Mouse (Mus musculus) granulocyte monocyte progenitor cell, adult 5-6 weeks (primary cell): ENCODE data around the gene Med24. TPM values are rescaled to one million over a fixed set of nuclear protein-coding genes. Genes with fewer than 3 reads are reported as not detected.
"Not testable (repeated sequence)": the region's sequence is repeated elsewhere in the genome, so short reads cannot be mapped to it uniquely, and the experiment has no call there.

Experiments used
- ATAC-seq: replicated peaks from 2 replicates; pipeline ENCODE4 v1.8.0; 2016; ENCODE audit warnings: mild to moderate bottlenecking, moderate TSS enrichment, inconsistent platforms; ENCODE audit not compliant: poor library complexity, severe bottlenecking
- total RNA-seq, 2 experiments: library from RNA; stranded (forward) in 1 of 2; stranded (reverse) in 1 of 2; fragments of 200-712, 200-1000 nt in 1 of 2; fragments of >200 nt in 1 of 2; fragmentation: Nextera tagmentation in 1 of 2; gene quantifications; 2 replicates each; pipeline ENCODE4 v1.2.3; 2014 to 2017

The Med24 gene
- total RNA-seq, 2 experiments from 2014 or later = 42.6 to 68.2 TPM

- ATAC-seq = no peak
Observed at GRCm38 (mm10) chr11:98747804-98748505, 18.7 kb upstream of the Med24 start.

DNA sequence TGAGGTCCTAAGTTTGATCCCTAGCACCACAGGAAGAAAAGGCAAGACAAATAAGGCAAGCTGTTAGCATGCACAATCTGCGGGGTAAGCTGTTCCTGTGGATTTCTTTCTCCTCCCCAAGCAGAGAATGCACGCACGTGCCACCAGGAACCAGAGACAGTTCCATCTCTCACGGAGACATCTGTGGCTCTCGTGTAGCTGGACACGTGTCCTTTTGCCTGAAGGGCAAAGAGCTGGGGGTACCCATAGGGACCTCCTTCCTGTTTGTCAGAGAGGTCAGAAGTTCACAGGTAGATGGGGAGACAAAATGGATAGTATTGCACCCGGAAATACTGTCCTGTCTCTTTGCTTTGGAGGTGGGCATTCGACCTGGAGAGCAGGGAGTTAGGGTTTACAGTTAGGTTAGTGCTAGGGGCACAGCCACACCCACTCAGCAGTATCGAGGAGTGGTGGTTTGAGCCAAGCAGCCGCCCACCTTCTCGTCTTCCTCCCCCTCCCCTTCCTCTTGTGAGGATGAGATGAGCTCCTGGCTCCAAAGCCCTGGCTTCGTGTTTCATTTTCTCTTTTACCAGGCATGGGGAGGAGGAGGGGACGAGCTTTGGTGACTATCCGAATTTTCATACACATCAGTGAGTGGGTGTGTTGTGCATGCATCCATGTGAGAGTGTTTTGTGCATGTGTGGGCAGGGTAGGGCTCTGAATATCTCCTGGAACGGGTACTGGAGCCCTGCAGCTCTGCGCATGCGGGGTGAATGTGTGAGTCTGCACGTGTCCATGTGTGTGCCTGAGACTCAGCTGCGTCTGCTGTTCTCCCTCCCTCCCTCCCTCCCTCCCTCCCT, 17.8 kb upstream of the Med24 start:
- peak; percentile 35 for ATAC-seq

- no peak for ATAC-seq
Observed at GRCm38 (mm10) chr11:98745932-98746853, 17.0 kb upstream of the Med24 start.

- ATAC-seq = no peak
Observed at GRCm38 (mm10) chr11:98744456-98745019, 15.3 kb upstream of the Med24 start.

- no peak for ATAC-seq
Observed at GRCm38 (mm10) chr11:98743655-98744345, 14.6 kb upstream of the Med24 start.

DNA sequence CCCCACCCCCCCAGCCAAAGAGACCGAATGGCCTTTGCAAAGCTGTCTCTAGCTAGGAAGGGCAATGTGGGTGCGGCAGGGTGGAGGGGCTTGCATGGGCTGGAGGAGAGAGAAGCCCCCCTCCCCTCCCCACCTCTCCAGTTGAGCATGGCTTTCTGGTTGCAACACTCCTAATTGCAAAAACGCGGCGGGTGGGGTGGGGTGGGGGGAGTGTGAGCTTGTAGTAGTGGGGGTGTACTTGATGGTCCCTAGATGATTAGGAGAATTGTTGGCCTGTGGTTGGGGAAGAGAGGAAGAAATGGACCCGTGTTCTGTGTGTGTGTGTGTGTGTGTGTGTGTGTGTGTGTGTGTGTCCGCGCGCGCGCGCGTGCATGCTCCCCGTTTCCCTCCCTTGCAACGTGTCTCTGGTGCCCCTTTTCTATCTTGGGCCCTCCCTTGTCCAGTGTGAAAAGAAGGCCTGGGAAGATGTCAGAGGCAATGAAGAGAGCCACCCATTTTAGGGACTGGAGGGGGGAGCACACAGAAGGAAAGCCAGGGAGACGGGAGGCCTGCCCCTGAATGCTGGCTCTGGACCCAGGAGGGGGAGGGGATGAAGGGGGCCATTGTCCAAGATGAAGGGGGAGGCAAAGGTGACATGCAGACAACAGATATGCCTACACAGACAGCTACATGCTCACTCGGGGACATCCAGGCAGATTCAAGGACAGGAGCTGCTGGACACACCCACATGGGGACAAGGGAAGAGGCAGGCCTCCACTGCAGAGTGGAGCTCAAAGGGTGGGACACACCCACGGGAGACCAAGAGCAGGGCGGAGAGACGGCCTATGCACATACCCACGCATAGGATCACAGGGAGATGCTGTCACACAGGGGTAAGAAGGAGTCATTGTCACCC, 13.4 kb upstream of the Med24 start:
- ATAC-seq = peak; percentile 33

DNA sequence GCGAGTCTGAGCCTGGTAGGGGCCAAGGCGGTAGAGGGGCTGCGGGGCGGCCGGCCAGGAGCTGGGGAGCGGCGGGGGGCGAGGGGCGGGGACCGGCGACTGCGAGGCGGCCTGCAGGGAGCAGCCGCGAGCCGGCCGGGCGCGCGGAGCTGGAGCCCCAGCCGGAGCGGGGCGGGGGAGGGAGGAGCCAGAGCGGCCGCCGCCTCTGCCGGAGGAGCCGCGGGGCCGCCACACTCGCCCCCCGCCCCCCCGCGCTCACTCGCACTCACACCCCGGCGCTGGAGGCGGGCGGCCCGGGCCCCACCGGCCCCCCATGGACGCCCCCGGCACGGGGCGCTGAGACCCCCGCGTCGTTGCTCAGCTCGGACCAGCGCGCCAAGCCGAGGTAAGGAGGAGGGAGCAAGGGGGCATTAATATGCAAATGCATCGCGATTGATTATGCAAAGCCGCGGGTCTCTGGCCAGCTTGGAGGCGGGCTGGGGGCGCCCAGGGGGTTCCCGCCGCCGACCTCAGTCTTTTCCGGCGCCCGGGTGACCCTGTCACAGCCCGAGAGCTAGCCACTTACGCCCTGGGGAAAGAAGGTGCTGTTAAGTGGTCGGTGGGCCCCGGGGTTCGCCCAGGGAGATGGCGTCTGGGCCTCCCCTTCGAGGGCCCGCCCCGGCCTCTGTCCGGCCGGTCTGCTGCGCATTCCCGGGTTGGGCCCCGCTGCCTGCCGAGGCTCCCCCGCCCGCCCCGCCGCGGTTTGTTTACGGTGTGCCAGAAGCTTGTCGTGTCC, 12.6 kb upstream of the Med24 start:
- peak; percentile 52 for ATAC-seq

- ATAC-seq = no peak
Observed at GRCm38 (mm10) chr11:98741051-98741620, 11.9 kb upstream of the Med24 start.

- ATAC-seq = peak; percentile 72
Observed at GRCm38 (mm10) chr11:98740393-98741050, 11.3 kb upstream of the Med24 start, which contains the start of gene Thra. Thra (plus strand) TSS chr11:98740638.

GRCm38 (mm10) chr11:98740026-98740392, 10.8 kb upstream of the Med24 start:
- ATAC-seq = no peak

DNA sequence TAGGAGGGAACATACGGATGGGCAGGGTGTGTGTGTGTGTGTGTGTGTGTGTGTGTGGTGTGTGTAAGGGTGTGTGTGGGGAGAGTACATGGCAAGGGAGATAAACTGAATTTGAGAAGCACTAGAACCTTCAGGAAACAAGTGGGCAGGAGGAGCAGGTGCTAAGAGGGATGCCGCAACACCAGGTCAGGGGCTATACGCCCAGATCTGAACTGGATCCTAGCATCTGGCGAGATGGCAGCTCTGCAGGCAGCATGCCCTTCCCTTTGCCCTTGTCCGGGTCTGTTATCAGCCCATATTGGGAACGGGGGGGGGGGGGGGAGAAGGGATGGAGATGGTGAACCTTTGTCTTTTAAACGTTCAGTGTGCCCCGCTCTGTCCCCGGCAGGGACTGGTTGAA, 9.7 kb upstream of the Med24 start:
- ATAC-seq = no peak

DNA sequence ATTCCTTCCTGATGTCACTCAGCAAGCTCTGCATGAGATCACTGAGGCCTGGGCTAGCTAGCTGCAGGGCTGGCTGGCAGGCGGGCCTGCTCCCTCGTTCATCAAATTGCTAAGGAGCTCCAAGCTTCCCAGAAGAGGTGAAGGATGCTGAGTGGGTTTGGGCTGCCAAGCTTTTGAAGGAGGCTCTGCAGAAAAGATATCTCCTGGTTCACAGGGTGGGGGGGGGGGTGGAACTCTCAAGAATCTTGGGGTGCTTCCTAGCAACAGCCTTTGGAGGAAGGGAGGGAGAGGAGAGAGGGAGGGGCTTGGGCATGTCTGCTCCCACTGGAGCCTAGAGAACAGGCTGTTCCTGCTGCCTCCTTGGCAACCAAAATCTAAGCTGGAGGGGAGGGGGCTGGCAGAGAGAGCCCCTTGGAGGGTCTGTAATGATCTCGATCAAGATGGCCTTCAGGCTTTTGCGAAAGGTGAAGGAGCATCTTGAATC, 9.2 kb upstream of the Med24 start:
- ATAC-seq = no peak

GRCm38 (mm10) chr11:98737220-98737619, 8.0 kb upstream of the Med24 start:
- not testable (repeated sequence) for ATAC-seq

GRCm38 (mm10) chr11:98736176-98736575, 6.9 kb upstream of the Med24 start:
- no peak for ATAC-seq

DNA sequence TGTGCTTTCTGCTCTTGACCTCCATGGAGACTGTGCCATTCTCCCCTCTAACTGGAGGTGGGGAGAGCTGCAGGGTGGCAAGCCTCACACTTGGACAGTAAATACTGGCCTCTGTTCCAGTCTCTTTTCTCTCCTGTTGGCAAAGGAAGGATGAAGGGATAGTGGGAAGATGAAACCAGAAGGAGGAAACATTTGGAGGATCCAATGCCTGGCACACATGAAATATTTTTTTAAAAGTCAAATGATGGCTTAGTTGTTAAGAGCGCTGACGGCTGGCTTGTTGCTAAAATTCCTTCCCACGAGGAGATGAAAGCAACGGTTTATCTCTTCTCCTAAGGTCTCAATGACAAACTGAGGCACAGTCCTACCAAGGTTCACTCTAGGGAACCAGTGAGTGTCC, 5.9 kb upstream of the Med24 start:
- ATAC-seq = no peak

GRCm38 (mm10) chr11:98734020-98734419, 4.8 kb upstream of the Med24 start:
- ATAC-seq = no peak

DNA sequence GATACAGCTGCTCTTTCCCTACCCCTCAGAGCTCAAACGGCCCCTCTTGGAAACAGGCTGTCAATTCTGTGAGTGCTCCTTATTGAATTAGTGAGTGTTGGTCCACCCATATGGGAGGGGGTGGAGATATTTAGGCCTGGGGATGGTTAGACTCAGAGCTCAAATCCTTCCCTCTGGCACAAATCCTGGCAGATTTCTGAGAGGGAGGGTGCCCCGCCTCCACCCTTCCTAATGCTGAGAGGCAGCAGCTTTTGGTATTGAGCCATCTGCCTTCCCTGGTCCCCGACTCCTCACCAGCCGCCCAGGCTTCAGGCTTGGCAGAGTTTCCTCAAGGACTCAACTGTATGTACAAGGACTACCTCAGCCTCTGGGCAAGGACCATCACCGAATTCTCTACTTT, 1.9 kb upstream of the Med24 start:
- ATAC-seq = no peak
